Mouse (Mus musculus) megakaryocyte, adult 5-6 weeks (primary cell): ENCODE measurements at regions not wholly inside any gene's neighbourhood (a gene's known extent, or its start where the extent isn't known, plus 50 kb on each side); places are given as distances from the start of the nearest gene placed in this dataset.

ENCODE experiments used
- ATAC-seq: 2 replicates; pipeline ENCODE4 v1.8.0; 2016; ENCODE audit warnings: mild to moderate bottlenecking, inconsistent platforms; ENCODE audit not compliant: poor library complexity, severe bottlenecking

DNA sequence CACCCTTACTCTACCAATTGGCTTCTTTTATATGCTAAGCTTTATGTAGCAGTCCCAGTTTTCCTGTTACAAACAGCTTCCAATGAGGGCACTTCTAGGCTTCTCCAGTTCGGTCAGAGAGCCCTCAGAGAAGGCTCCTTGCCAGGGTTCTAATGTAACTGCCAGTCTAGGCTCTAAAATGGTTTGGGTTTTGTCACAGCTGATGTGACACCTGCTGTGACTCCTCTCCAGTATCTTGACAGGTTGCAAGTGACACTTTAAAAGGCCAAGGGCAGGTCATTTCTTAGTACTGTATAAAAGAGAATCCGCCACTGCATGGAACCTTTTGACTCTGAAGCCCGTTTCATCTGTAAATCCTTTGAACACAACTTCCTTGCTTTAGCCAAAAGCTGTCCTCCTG lies 54.0 kb upstream of the Nedd9 start:
- no peak for ATAC-seq

DNA sequence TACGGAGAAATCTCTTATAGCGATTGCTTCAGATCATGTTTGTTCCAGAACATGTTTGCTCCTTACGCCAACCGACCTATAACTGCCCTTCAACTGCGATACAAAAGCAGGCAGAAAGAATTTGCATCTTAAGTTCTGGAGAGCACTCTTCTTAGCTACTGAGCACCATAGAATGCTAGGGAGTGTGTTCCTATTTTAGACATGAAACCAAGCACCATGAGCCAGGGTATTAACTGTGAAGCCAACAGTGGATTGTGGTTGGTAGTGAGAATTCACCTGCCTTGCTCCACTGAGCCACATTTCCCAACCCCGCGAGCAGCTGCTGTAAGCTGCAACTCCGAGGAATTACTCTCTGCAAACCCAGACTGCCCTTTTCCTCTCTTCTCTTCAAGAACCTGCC lies 58.9 kb upstream of the Nedd9 start:
- no peak for ATAC-seq

GRCm38 (mm10) chr13:41546531-41546930 lies 59.2 kb upstream of the Tmem170b start:
- no peak for ATAC-seq

- no peak for ATAC-seq
These were observed 56.4 kb upstream of the Tmem170b start for GRCm38 (mm10) chr13:41549283-41549682.

GRCm38 (mm10) chr13:41550246-41550900 lies 55.3 kb upstream of the Tmem170b start:
- no peak for ATAC-seq

DNA sequence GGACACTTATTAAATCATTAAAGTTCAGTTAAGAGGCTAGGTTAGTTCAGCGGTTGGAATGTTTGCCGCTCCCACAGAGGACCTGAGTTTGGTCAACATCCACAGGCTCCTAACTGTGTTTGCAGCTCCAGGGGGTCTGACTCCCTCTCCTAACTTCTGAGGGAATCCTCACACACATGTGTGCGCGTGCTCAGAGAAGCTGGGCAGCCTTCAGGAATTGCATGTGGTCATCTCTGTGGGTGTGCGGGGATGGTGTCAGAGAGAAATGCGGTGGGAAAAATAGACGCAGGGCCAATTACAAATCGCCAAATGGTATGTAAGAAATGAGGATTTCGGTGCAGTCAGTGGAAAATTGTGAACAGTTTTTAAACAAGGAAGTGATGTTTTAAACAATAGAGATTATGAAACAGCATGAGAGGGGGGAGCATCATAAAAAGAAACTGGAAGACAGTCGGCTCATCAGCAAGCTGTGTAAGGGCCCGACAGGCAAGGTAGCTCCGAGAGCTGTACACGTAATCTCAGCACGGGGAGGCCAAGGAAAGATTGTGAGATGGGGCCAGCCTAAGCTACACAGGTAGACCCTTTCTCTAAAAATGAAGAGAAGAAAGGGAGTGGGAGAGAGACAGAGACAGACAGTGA lies 53.9 kb upstream of the Tmem170b start:
- ATAC-seq, result peak; percentile 78

- ATAC-seq, result no peak
These were observed 51.3 kb upstream of the Tmem170b start for GRCm38 (mm10) chr13:41554401-41554800.
